Mouse (Mus musculus) common myeloid progenitor, adult 5-6 weeks (primary cell): ENCODE data around the gene Ak2. TPM values are rescaled to one million over a fixed set of nuclear protein-coding genes. Genes with fewer than 3 reads are reported as not detected.

Experiments
- ATAC-seq: replicated peaks from 2 replicates; pipeline ENCODE4 v1.8.0; 2016; ENCODE audit warnings: low read depth, mild to moderate bottlenecking, moderate TSS enrichment, inconsistent platforms; ENCODE audit not compliant: poor library complexity, severe bottlenecking
- total RNA-seq: library from RNA; stranded (forward); fragments of 200-1000, 187-1606 nt; gene quantifications from 2 replicates; pipeline ENCODE4 v1.2.3, GENCODE M21; 2017

The Ak2 gene
- total RNA-seq = 148 and 164 TPM in 2 replicates

GRCm38 (mm10) chr4:128991500-128992008 is at the start of gene Ak2:
Gene Ak2 (plus strand): TSS chr4:128991958.
- no peak for ATAC-seq

- ATAC-seq = no peak
Measured at GRCm38 (mm10) chr4:128942346-128942745, 49.4 kb upstream of the Ak2 start.

- ATAC-seq = no peak
Measured at GRCm38 (mm10) chr4:128946736-128947135, 45.0 kb upstream of the Ak2 start.

- ATAC-seq = peak; percentile 48
Measured at GRCm38 (mm10) chr4:128947326-128947933, 44.3 kb upstream of the Ak2 start.

GRCm38 (mm10) chr4:128948137-128948674 is 43.6 kb upstream of the Ak2 start:
- peak; percentile 61; the same call in 1 of the 2 replicates for ATAC-seq

GRCm38 (mm10) chr4:128949470-128950005 is 42.2 kb upstream of the Ak2 start:
- 0 out of 2 replicates have a peak, but pooled peaks have one; percentile 30 for ATAC-seq

- no peak for ATAC-seq
Measured at GRCm38 (mm10) chr4:128950461-128950860, 41.3 kb upstream of the Ak2 start.

GRCm38 (mm10) chr4:128953851-128954250 is 37.9 kb upstream of the Ak2 start:
- ATAC-seq = no peak

GRCm38 (mm10) chr4:128957155-128957911 is 34.4 kb upstream of the Ak2 start:
- peak; percentile 85 for ATAC-seq

GRCm38 (mm10) chr4:128958156-128958555 is 33.6 kb upstream of the Ak2 start:
- ATAC-seq = no peak

GRCm38 (mm10) chr4:128958849-128959248 is 32.9 kb upstream of the Ak2 start:
- no peak for ATAC-seq

- ATAC-seq = no peak
Measured at GRCm38 (mm10) chr4:128959676-128960075, 32.1 kb upstream of the Ak2 start.

GRCm38 (mm10) chr4:128961301-128962028 is 30.3 kb upstream of the Ak2 start:
- peak; percentile 15; the same call in 1 of the 2 replicates for ATAC-seq

GRCm38 (mm10) chr4:128962029-128962925 is 29.5 kb upstream of the Ak2 start, which contains the start of gene Azin2:
Gene Azin2 (minus strand): TSS chr4:128962442.
- peak; percentile 90 for ATAC-seq

- ATAC-seq = no peak
Measured at GRCm38 (mm10) chr4:128962926-128963290, 28.9 kb upstream of the Ak2 start.

GRCm38 (mm10) chr4:128966751-128967150 is 25.0 kb upstream of the Ak2 start:
- ATAC-seq = no peak

GRCm38 (mm10) chr4:128969081-128969480 is 22.7 kb upstream of the Ak2 start:
- no peak for ATAC-seq

GRCm38 (mm10) chr4:128969607-128970416 is 21.9 kb upstream of the Ak2 start:
- ATAC-seq = no peak
